Mouse (Mus musculus) CH12.LX (cell line): Measurements from ENCODE around the gene Mb. TPM values are rescaled to one million over a fixed set of nuclear protein-coding genes. Genes with fewer than 3 reads are reported as not detected.

Experiments
- DNase-seq: peaks from one replicate; pipeline ENCODE4 v3.0.0-alpha.2; 2013; ENCODE audit errors: extremely low read depth
- H3K27ac ChIP-seq: 2 replicates; pipeline ENCODE4 v1.5.1; 2012; ENCODE audit warnings: low read depth, mild to moderate bottlenecking, control low read depth, moderate library complexity; ENCODE audit not compliant: insufficient read depth
- H3K27me3 ChIP-seq: replicated peaks from 2 replicates; pipeline ENCODE3; 2012; ENCODE audit warnings: inconsistent platforms
- H3K36me3 ChIP-seq, 2 experiments: replicated peaks in 1 of 2; 2 replicates each; pipeline versions ENCODE3 to v1.6.1; 2012; ENCODE audit warnings: inconsistent platforms in 1 of 2, low read length in 1 of 2, mild to moderate bottlenecking in 1 of 2, mixed read lengths in 1 of 2, moderate library complexity in 1 of 2; ENCODE audit not compliant: control insufficient read depth in 1 of 2, insufficient read depth in 1 of 2
- H3K4me1 ChIP-seq, 2 experiments: 2 replicates each; pipeline ENCODE4 v1.6.1; 2012; ENCODE audit warnings: inconsistent platforms in 1 of 2, moderate library complexity in 1 of 2; ENCODE audit not compliant: insufficient read depth in 2 of 2, control insufficient read depth in 1 of 2
- H3K4me2 ChIP-seq: 2 replicates; pipeline ENCODE4 v1.6.1; 2012; ENCODE audit warnings: low read depth, mild to moderate bottlenecking, control low read depth; ENCODE audit not compliant: poor library complexity, insufficient read depth, severe bottlenecking
- H3K4me3 ChIP-seq, 3 experiments: fragments of 150-350 bp in 1 of 3; sonication (generic) in 1 of 3; replicated peaks in 1 of 3; 2 replicates each; pipeline versions ENCODE3 to v1.5.1; 2011 to 2012; ENCODE audit warnings: low read depth in 2 of 3, low read length in 2 of 3, mild to moderate bottlenecking in 2 of 3, moderate library complexity in 2 of 3, control low read depth in 1 of 3, improper control_type of control experiment in 1 of 3, inconsistent platforms in 1 of 3, mixed read lengths in 1 of 3; ENCODE audit not compliant: poor library complexity in 1 of 3
- H3K79me2 ChIP-seq: replicated peaks from 2 replicates; pipeline ENCODE4 v1.6.1; 2012; ENCODE audit warnings: mild to moderate bottlenecking, moderate library complexity; ENCODE audit not compliant: control insufficient read depth, poor library complexity, insufficient read depth, severe bottlenecking; ENCODE audit errors: extremely low read depth
- H3K9ac ChIP-seq: 2 replicates; pipeline ENCODE4 v1.6.1; 2012; ENCODE audit warnings: low read depth, mild to moderate bottlenecking, control low read depth, moderate library complexity; ENCODE audit not compliant: insufficient read depth
- H3K9me3 ChIP-seq: replicated peaks from 2 replicates; pipeline ENCODE3; 2012; ENCODE audit warnings: low read length, inconsistent platforms, mixed read lengths
- CHD1 ChIP-seq: IDR thresholded peaks from 2 replicates; pipeline ENCODE4 v1.6.1; 2012; ENCODE audit warnings: low read depth, low read length, improper control_type of control experiment, inconsistent platforms
- E2F4 ChIP-seq: IDR thresholded peaks from 2 replicates; pipeline ENCODE4 v1.6.1; 2011; ENCODE audit warnings: low read depth, low read length, improper control_type of control experiment; ENCODE audit not compliant: insufficient replicate concordance
- ETS1 ChIP-seq: conservative IDR thresholded peaks from 2 replicates; pipeline ENCODE4 v1.6.1; 2012; ENCODE audit warnings: low read depth, mild to moderate bottlenecking, inconsistent platforms, low read length, improper control_type of control experiment, moderate library complexity
- JUN ChIP-seq: IDR thresholded peaks from 2 replicates; pipeline ENCODE4 v1.6.1; 2011; ENCODE audit warnings: low read depth, mild to moderate bottlenecking, low read length, improper control_type of control experiment, moderate library complexity; ENCODE audit not compliant: insufficient read depth
- JUND ChIP-seq: conservative IDR thresholded peaks from 2 replicates; pipeline ENCODE4 v1.6.1; 2011; ENCODE audit warnings: low read depth, low read length, improper control_type of control experiment
- MAX ChIP-seq: IDR thresholded peaks from 2 replicates; pipeline ENCODE4 v1.6.1; 2011; ENCODE audit warnings: low read length, improper control_type of control experiment
- MEF2A ChIP-seq: IDR thresholded peaks from 2 replicates; pipeline ENCODE4 v1.6.1; 2014; ENCODE audit warnings: low read depth, mild to moderate bottlenecking, inconsistent platforms, low read length, improper control_type of control experiment, borderline replicate concordance
- PAX5 ChIP-seq: IDR thresholded peaks from 2 replicates; pipeline ENCODE4 v1.6.1; 2012; ENCODE audit warnings: low read length, inconsistent platforms, mixed read lengths
- POLR2A ChIP-seq: IDR thresholded peaks from 2 replicates; pipeline ENCODE4 v1.6.1; 2011; ENCODE audit warnings: low read depth, mild to moderate bottlenecking, improper control_type of control experiment, low read length
- SMC3 ChIP-seq: IDR thresholded peaks from 2 replicates; pipeline ENCODE4 v1.6.1; 2011; ENCODE audit warnings: low read depth, low read length, improper control_type of control experiment
- UBTF ChIP-seq: IDR thresholded peaks from 2 replicates; pipeline ENCODE4 v1.6.1; 2012; ENCODE audit warnings: low read depth, mild to moderate bottlenecking, inconsistent platforms, low read length, improper control_type of control experiment, moderate library complexity
- USF1 ChIP-seq: IDR thresholded peaks from 2 replicates; pipeline ENCODE4 v1.6.1; 2014; ENCODE audit warnings: low read depth, mild to moderate bottlenecking, inconsistent platforms, low read length, improper control_type of control experiment
- USF2 ChIP-seq: conservative IDR thresholded peaks from 2 replicates; pipeline ENCODE4 v1.6.1; 2011; ENCODE audit warnings: low read depth, low read length, improper control_type of control experiment
- ZKSCAN1 ChIP-seq: IDR thresholded peaks from 2 replicates; pipeline ENCODE4 v1.6.1; 2012; ENCODE audit warnings: low read depth, inconsistent platforms, low read length, improper control_type of control experiment, borderline replicate concordance
- dilution Hi-C: fragments of 300-500 bp; cut with MboI; formaldehyde crosslinking; loops from 2 replicates; pipeline ENCODE4 v1.14.3; 2020; ENCODE audit warnings: low sequenced_read_pairs; ENCODE audit not compliant: extremely low pct_unique_long_range_greater_than_20kb, extremely low pct_ligation_motif_present
- in situ Hi-C: fragments of 300-500 bp; cut with MboI; formaldehyde crosslinking; loops from 3 replicates; pipeline ENCODE4 v1.14.3; 2019; ENCODE audit warnings: low sequenced_read_pairs, low pct_ligation_motif_present, low pct_unique_long_range_greater_than_20kb, mixed read lengths
- polyA plus RNA-seq: library from polyadenylated mRNA; unstranded; fragments of >175 nt; gene quantifications from 2 replicates; pipeline ENCODE4 v1.2.1, GENCODE M21; 2012; ENCODE audit warnings: low read depth; ENCODE audit not compliant: insufficient read length
- total RNA-seq, 2 experiments: library from RNA; depleted of rRNA; stranded (reverse); fragments of 300-350 nt in 1 of 2; fragments of >200 nt in 1 of 2; gene quantifications; 2 replicates each; pipeline ENCODE4 v1.2.3; 2012 to 2014

Mb gene
- total and polyA plus RNA-seq, 3 experiments, result not detected

DNA sequence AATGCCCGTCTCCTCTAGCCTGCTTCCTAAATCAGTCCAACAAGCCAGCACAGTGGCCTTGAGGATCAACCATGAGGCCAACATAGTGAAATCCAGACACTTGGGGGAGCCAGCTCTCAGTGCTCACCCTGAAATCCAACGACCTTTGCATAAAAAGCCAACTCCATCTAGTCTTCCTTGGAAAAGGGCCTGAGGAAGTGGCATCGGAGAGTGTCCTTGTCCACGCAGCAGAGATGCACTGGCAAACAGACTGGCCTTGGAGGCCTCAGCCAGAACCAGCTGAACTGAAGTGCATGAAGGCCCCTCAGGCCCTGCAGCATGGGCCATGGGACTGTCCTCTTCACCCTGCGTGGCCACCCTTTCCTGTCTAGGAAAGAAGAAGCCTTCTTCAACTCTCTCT lies 31.0 kb upstream of the Mb start:
- DNase-seq, result no peak
- H3K36me3 ChIP-seq, result no peaks in the 10 kb centered on the region

DNA sequence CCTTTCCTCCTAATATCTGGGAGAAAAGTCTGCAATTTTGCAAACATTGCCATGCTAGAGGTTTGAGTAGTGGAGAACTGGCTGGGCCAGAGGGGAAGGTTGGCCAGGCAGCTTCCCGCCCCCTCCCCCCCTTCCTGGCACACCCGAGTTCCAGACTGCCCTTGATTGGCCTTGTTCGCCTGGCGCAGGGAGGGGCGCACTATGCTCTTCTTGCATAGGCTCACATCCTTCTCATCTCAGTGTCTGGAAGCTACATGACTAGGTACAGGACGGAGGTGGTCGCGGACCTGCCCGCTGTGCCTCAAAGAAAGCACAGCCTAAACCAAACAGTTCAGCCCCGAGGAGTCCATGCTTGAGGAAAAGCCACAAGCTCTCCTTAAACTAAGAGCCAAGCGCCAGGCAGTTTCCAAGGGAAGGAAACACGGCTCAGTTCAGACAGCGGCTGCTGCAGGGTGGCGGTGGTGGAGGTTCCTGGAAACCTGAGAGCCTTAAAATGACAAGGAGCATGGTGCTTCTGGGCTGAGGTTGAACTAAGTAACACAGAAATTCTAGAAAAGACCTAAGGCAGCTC lies 30.3 kb upstream of the Mb start:
- no peaks in the 10 kb centered on the region for H3K9me3 ChIP-seq
- dilution Hi-C loops, result no loop called here
- in situ Hi-C loops, result no loop called here
- H3K27me3 ChIP-seq, result peaks cover 94% of the 10 kb centered on the region
- H3K4me3 ChIP-seq, result no peak overlapping the region
- DNase-seq, result no peak
- H3K27ac ChIP-seq, result no peak overlapping the region
- H3K9ac ChIP-seq, result no peak overlapping the region
- no peaks in the 10 kb centered on the region for H3K4me1 ChIP-seq
- H3K4me2 ChIP-seq, result no peak overlapping the region
- H3K36me3 ChIP-seq, result no peaks in the 10 kb centered on the region
- TF ChIP-seq UBTF, result no peak
- no peaks in the 10 kb centered on the region for H3K79me2 ChIP-seq

More for the DNA sequence above, 31.0 kb upstream of the Mb start:
- no peak overlapping the region for H3K4me2 ChIP-seq
- H3K79me2 ChIP-seq, result no peaks in the 10 kb centered on the region
- no peaks in the 10 kb centered on the region for H3K9me3 ChIP-seq
- dilution Hi-C loops (no loop called here), in situ Hi-C loops (no loop called here)
- H3K9ac ChIP-seq, result no peak overlapping the region
- H3K27me3 ChIP-seq, result peaks cover 95% of the 10 kb centered on the region
- no peak overlapping the region for H3K27ac ChIP-seq
- H3K4me3 ChIP-seq, result no peak overlapping the region
- no peaks in the 10 kb centered on the region for H3K4me1 ChIP-seq
- TF ChIP-seq USF1 (no peak), ETS1 (no peak)

DNA sequence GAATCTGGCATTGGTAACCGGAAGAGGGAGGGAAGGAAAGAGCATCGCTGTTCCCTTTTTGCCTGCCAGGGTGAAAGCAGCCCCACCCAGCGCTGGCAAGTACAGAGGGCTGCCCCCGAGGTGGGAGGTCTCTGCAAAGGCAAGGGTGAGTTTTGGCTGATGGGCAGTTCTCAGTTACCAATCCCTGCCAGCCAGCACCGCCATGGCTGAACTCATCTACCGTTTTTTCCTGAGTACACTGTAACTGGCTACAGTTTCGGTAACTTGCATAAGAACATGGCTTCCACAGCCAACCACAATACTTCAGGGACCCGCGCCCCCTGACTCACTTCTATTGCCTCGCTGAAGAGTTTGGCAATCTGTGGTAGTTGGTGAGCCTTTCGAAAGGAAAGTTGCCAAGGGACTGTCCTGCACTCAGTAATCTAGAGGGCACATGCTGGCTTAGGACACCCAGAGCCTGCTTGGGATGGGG lies 29.5 kb upstream of the Mb start:
- TF ChIP-seq PAX5 (no peak), JUN (no peak), POLR2A (no peak), MEF2A (no peak), CHD1 (no peak), MAX (no peak), USF2 (no peak), ZKSCAN1 (no peak), JUND (no peak), SMC3 (no peak), E2F4 (no peak)
- Histone ChIP-seq H3K4me2 (no peak overlapping the region), H3K4me1 (no peaks in the 10 kb centered on the region), H3K27ac (no peak overlapping the region), H3K36me3 (no peaks in the 10 kb centered on the region), H3K4me3 (no peak overlapping the region), H3K27me3 (peaks cover 92% of the 10 kb centered on the region), H3K79me2 (no peaks in the 10 kb centered on the region), H3K9ac (no peak overlapping the region), H3K9me3 (no peaks in the 10 kb centered on the region)
- DNase-seq, result no peak
- in situ Hi-C loops, result no loop called here
- dilution Hi-C loops, result no loop called here
